Mouse (Mus musculus) splenic B cell, adult 2 months (primary cell): ENCODE data around the gene Lgals9.
A peak's percentile ranks its signal among the peaks of the same experiment; 100 is the strongest.

Experiments
- DNase-seq: peaks from one replicate; pipeline ENCODE4 v3.0.0-alpha.2; 2011; ENCODE audit warnings: low read depth, low spot score
- H3K27me3 ChIP-seq: 2 replicates; pipeline ENCODE4 v1.6.1; 2012; ENCODE audit warnings: mild to moderate bottlenecking, low read length, moderate library complexity, mixed read lengths; ENCODE audit not compliant: control insufficient read depth, poor library complexity, insufficient read depth, severe bottlenecking
- H3K36me3 ChIP-seq: 2 replicates; pipeline ENCODE4 v1.6.1; 2012; ENCODE audit warnings: mild to moderate bottlenecking, low read length, moderate library complexity, mixed read lengths; ENCODE audit not compliant: control insufficient read depth, poor library complexity, insufficient read depth, severe bottlenecking

The Lgals9 gene

DNA sequence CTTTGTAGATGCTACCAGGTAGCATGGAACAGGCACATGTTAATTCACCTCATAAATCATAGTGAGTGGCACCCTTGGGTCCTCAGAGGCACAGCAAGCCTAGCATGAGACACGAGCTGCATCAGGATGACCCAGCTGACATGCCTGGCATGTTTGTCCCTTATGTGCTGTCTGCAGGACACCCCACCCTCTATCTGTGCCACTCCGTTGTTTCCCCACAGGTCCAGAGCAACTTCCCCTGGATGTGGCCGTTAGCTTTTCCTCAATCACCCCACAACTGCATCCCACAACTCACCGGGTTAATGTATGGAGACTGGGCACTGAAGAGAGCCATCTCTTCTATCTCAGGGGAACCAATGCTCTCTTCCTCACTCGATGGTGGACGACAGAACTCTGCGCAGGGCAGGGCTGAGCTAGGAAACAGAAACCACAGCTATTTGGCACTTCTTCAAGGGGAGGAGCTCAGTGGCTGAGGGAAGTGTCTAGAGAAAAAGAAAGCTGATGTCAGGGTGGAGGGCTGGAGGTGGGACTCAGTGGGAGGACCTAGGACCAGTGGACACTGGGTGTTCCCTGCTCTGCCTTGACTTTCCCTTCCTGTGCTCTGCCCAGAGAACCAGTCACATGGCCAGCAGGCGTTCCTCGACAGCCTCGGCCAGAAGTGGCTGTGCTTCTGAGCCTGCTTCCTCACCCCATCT, at the start of gene Lgals9:
TSS of gene Lgals9 (minus strand) at position 464 of the 695 bp plus-strand sequence.
- peak; percentile 75 for DNase-seq
- no peaks in the 10 kb centered on the region for H3K27me3 ChIP-seq
- no peaks in the 10 kb centered on the region for H3K36me3 ChIP-seq

DNA sequence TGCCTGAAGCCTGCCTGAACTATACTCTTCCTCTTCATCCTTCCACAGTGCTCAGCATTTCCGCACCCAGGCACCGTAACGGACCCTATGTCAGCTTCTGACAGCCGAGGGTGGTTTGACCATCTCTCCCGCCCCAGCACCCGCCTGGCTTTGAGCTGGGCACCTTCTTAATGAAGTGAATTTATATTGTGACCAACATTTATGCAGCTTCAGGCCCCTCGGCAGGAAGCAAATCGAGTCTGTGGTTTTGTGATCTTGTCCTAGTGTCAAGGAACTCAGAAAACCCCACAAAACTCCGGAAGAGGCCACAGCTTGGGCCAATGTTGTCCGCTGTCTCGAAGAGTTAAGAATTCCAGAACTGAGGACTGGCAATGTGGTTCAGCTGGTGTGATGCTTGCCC, 48.9 kb upstream of the Lgals9 start:
- Histone ChIP-seq H3K36me3 (no peaks in the 10 kb centered on the region; the same call in none of the 2 replicates), H3K27me3 (no peaks in the 10 kb centered on the region)
- no peak for DNase-seq

DNA sequence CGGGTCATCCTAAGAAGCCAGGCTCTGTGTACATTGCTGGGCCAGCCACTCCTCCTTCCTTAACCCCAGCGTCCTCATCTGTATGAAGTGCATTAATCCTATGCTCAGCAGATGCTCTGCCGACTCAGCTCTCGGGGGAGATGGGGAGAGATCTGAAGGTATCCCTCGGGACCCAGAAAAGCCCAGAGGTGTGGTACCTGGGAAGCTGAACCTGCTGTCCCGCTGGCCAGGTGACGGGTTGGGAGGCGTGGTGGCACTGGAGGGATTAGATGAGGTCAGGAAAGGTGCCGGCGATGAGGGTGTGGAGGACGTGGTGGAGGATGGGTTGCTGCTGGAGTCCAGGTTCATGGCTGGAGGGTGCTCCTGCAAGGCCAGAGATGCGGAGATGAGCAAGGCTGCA, 48.3 kb upstream of the Lgals9 start:
- DNase-seq, result no peak
- H3K27me3 ChIP-seq, result no peaks in the 10 kb centered on the region
- no peaks in the 10 kb centered on the region; the same call in 1 of the 2 replicates for H3K36me3 ChIP-seq

DNA sequence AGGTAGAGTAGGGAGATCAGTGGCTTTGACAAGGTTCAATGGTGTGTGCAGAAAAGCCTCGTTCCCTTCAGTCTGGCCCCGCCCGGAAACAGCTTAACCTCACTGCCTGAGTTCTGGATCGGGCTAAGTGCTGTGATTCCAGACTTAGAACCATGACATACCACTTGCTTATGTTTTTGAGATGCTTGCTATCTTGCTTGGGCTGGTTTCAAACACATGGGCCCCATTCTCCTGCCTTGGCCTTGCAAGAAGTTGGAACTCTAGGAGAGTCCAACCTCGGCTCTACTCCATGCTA, 46.7 kb upstream of the Lgals9 start:
- DNase-seq, result no peak
- H3K36me3 ChIP-seq, result peaks cover 4% of the 10 kb centered on the region
- no peaks in the 10 kb centered on the region for H3K27me3 ChIP-seq

DNA sequence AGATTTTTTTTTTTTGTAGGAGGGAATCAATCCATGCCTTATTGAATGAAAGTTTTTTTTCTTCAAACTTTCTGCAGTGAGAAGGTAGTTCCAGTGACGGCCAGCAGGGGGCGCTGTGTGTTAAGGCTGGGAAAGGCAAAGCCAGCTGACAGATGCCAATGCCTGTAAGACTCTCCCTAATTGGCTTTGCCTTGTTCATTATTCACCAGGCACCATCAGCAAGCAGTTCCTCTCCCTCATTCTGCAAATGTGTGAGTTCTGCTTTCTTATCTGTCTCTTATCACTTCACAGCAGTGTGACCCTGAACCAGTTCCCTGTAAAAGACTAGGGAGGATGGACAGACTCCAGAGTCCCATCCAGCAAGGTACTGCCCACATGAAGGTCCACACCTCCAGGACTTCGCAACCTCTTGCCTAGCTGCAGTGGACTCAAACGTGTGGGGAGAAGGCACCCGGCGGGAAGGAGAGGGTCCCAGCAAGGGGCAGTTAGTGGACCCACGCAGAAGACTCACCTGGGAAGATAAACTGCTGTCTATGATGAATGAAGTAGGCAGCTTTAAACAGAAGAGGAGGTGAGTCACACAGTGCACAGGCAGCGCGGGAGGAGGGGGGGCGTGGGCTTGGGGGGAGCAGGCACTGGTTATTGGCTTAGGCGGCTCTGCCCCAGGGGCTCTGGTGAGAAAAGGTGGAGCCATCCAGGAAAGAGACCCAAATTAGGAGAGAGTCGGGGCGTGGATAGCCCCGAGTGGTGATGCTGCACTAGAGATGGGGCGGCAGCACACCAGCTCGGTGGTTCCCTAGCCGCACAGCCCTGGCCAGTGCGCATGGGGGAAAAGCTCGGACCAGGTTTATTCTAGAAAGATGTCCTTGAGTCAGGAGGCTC, 46.1 kb upstream of the Lgals9 start:
- Histone ChIP-seq H3K36me3 (peaks cover 4% of the 10 kb centered on the region), H3K27me3 (no peaks in the 10 kb centered on the region)
- peak; percentile 82 for DNase-seq

DNA sequence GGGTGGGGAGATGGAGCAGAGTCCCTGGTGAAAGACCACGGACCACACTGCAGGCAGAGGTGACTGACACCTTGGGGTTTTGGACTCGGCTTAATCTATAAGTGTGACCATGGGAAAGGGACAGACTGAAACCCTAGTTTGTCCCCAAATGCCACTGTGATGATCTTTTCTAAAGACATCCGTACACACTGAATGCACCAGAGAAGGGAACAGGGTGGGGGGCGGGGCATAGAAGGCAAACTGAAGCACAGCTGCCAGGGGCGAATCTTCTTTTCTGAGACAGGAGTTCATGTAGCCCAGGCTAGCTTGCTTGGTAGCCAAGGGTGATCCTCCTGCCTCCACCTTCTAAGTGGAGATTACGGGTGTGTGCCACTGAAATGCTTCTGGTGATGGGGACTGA, 39.0 kb upstream of the Lgals9 start:
- no peak for DNase-seq
- peaks cover 4% of the 10 kb centered on the region; the same call in 1 of the 2 replicates for H3K36me3 ChIP-seq
- no peaks in the 10 kb centered on the region for H3K27me3 ChIP-seq

DNA sequence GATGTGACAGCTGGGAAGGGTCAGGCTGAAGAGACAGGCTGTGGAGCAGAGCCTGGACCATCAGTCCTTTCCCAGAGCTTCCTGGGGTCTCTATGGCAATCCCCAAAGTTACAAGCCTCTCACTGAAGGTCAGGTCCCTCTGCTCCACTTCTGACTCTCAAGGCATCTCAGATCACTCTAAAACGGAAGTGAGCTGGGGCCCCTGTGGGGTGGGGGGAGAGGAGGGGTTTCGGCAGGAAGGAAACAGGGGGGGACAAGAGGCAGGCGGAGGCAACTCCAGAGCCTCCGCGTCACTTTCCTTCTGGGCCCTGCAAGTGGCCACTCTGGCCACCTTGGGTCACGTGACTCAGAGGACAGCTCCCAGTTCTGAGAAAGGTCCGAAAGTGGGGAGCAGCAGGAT, 38.6 kb upstream of the Lgals9 start:
- Histone ChIP-seq H3K36me3 (peaks cover 4% of the 10 kb centered on the region; the same call in 1 of the 2 replicates), H3K27me3 (no peaks in the 10 kb centered on the region)
- peak; percentile 79 for DNase-seq

DNA sequence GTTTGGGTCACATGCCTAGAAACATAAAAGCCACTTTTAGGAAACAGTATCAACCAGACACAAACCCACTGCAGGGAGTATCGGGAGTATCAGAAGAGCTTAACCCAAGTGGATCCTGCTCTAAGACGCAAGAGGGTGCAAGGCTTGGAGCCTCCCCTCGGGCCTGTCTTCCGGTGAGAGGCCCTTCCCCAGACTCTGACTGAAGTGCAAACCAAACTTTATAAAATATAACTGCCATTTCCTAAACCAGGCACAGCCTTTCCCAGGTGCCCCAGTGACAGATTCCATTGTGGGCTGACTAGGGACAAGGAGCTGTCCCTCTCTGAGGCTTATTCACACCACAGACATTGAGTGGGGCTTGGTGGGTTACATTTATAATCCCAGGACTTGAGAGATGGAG, 38.1 kb upstream of the Lgals9 start:
- peaks cover 3% of the 10 kb centered on the region; the same call in 1 of the 2 replicates for H3K36me3 ChIP-seq
- H3K27me3 ChIP-seq, result no peaks in the 10 kb centered on the region
- DNase-seq, result no peak

DNA sequence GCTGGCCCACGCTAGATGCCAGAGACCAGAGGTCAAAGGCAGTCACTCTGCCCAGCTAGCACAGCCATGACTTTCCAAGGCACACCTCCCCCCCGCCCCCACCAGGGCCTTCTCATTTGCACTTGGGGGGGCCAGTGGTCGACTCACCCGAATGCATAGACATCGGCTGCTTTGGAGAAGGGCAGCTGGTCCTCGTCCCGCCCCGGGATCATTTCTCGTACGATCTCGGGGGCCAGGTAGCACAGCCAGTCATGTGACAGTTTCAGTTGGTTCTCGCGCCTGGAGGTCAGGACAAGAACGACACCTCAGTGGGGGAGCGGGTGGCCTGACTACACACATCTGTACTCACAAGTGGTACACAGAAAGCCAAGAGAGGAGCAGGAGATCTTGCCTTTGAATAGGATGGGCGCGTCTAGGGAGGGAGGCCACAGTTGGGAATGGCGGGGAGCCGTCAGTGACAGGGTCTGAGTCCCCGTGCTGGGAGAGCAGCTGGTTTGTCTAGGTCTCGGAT, 35.8 kb upstream of the Lgals9 start:
- Histone ChIP-seq H3K27me3 (no peaks in the 10 kb centered on the region), H3K36me3 (no peaks in the 10 kb centered on the region)
- no peak for DNase-seq

DNA sequence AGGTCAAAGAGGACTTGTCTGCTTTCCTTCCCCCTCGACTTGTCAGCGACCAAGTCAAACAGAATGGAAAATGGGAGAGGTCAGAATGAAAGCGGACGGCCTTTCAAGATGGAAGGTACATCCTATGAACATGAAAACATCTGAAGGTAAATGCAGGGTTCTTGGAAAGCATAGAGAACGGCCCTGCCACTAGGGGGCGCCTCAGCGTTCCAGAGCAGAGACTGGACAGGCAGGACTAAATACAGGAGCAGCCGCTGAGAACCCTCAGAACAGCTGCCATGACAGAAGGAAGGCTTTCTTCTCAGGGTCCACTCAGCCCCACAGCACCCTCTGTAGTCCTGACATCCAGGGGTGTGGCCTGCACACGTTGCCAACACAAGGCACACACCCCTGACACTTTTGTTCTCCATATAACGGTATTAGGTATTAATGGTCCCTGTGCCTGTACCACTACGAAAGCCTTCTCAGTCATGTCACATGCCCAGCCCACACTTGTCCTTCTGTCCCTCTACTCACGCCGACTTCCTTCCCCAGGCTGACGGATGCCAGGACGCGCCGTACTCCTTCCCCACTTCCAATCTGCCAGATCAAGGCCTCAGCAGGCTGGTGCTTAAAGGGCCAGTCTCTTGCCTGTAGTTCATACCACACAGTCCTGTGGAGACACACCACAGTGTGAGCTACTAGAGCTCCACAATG, 35.2 kb upstream of the Lgals9 start:
- Histone ChIP-seq H3K36me3 (no peaks in the 10 kb centered on the region), H3K27me3 (no peaks in the 10 kb centered on the region)
- peak; percentile 68 for DNase-seq

DNA sequence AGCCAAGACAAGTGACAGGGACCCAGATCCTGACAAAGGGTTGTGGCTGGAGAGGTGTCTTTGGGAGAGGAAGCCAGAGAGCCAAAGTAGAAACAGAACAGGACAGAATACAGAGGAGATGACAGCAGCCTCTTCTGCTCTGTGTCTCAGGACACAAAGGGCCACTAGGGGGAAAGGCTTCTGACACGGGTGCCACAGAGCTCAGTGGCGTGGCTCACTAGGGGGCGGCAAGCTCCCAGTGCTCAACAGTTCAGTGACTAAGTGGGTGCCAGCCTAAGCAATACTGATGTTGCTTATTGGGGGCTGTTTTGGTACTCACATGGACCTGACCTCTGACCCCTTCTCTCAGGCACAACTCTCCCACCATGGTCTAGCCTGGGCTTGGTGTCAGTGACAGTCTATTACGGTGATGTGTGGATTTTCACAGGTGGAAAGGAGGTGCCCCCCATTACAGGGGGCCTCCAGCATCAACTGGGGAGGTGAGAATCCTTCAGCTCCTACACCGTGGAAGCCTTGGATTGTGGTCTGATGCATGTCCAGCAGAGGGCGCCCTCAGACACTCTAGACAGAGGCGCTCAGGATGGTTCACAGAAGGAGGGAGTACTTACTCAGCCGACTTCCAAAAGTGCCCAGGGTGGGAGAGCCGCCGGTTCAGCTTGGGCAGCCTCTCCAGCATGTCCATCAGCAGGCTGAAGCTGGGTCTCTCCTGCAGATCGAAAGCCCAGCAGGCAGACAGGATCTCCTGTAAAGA, 34.4 kb upstream of the Lgals9 start:
- Histone ChIP-seq H3K36me3 (no peaks in the 10 kb centered on the region), H3K27me3 (no peaks in the 10 kb centered on the region)
- peak; percentile 86 for DNase-seq

DNA sequence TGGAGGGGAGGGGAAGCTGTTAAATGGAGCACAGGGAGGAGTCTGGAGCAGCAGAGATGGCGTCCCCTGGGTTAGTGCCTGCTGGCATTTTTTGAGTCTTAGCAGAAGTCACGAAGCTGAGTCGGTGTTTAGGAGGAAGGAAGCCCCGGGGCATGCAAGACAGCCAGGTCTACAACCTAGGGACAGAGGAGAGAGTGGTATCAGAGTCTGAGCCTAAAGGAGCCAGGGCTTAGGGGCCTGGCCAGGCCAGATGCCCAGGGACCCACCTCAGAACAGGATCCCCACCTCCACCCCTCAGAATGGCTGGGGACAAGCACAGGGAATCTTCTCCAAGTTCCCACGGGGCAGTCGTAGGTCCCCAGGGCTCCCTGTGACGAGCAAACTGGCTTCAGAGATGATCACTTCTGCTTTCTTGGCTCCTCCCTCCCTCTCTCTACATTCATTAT, 32.4 kb upstream of the Lgals9 start:
- DNase-seq, result peak; percentile 69
- no peaks in the 10 kb centered on the region for H3K36me3 ChIP-seq
- no peaks in the 10 kb centered on the region for H3K27me3 ChIP-seq

DNA sequence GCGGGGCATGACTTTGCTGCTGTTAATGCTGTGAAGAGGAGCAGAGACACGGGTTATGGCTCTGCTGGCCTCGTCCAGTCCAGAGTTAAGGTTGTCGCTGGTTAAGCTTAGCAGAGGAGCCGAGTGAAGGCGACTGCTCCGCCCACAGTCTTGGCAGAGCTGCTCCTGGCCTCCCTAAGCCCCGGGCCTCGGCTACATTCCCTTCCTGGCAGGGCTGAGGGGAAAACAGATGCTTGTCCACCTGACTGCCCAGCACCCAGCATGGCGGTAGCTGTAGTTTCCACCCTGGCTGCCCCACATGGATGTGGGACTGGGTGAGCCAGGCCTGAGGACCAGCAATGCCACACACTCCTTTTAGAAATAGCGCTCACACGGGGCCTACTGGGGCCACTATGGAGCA, 31.5 kb upstream of the Lgals9 start:
- H3K36me3 ChIP-seq, result no peaks in the 10 kb centered on the region
- DNase-seq, result no peak
- H3K27me3 ChIP-seq, result no peaks in the 10 kb centered on the region

DNA sequence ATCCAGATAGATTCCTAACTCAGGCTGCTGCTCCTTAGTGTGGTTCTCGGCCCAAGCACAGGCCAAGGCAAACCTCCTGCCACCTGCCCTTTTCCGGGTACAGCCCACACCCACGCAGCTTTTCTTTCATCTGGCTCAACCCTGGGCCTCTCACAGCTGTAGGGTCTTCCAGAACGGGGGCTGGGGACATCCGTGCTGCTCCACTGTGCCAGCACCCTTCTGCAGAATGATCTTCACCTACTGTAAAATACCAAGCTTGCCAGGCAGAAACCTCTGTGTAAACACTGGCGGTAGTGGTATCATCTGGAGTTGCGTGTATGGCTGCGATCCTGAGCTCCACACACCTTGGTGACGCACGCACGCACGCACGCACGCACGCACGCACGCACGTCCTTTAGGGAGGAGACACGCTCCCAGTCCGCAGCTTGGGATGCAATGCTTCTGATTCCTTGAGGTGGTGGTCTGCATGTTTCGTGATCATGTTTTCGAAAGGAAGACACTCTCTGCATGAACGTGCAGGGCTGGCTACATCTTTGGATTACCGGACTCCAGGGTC, 31.0 kb upstream of the Lgals9 start:
- H3K27me3 ChIP-seq, result no peaks in the 10 kb centered on the region
- no peak for DNase-seq

More for the DNA sequence above, 31.0 kb upstream of the Lgals9 start:
- H3K36me3 ChIP-seq, result no peaks in the 10 kb centered on the region
